Mouse (Mus musculus) intestine, embryonic 14.5 days (tissue): ENCODE data around the gene Gast. TPM values are rescaled to one million over a fixed set of nuclear protein-coding genes. Genes with fewer than 3 reads are reported as not detected.
"Not testable (repeated sequence)": the region's sequence is repeated elsewhere in the genome, so short reads cannot be mapped to it uniquely, and the experiment has no call there.

ENCODE experiments used
- ATAC-seq: fragments of 200-750 bp; cut with Nextera tagmentation; replicated peaks from 2 replicates; pipeline ENCODE4 v1.8.0; 2017; ENCODE audit warnings: low read depth, moderate number of reproducible peaks, moderate TSS enrichment, moderate library complexity; ENCODE audit not compliant: low FRiP score, low TSS enrichment
- DNase-seq: peaks from one replicate; pipeline ENCODE4 v3.0.0-alpha.2; 2018; ENCODE audit warnings: low spot score
- H3K27ac ChIP-seq: fragments of 300-500 bp; sonication (generic); 2 replicates; pipeline ENCODE4 v1.5.1; 2014; ENCODE audit warnings: low read depth, mild to moderate bottlenecking, control low read depth
- H3K27me3 ChIP-seq: fragments of 300-500 bp; sonication (generic); replicated peaks from 2 replicates; pipeline ENCODE4 v1.6.1; 2014; ENCODE audit warnings: low read length, control low read depth; ENCODE audit not compliant: control insufficient read depth, insufficient read depth
- H3K36me3 ChIP-seq: fragments of 300-500 bp; sonication (generic); 2 replicates; pipeline ENCODE4 v1.6.1; 2014; ENCODE audit warnings: low read length, control low read depth; ENCODE audit not compliant: control insufficient read depth, insufficient read depth
- H3K4me1 ChIP-seq: fragments of 300-500 bp; sonication (generic); replicated peaks from 2 replicates; pipeline ENCODE4 v1.6.1; 2014; ENCODE audit warnings: low read length, control low read depth, mixed read lengths; ENCODE audit not compliant: control insufficient read depth, insufficient read depth
- H3K4me2 ChIP-seq: fragments of 300-500 bp; sonication (generic); 2 replicates; pipeline ENCODE4 v1.6.1; 2014; ENCODE audit warnings: low read length
- H3K4me3 ChIP-seq: fragments of 300-500 bp; sonication (generic); 2 replicates; pipeline ENCODE4 v1.5.1; 2014; ENCODE audit warnings: low read depth, low read length, control low read depth, mixed read lengths
- H3K9ac ChIP-seq: fragments of 300-500 bp; sonication (generic); 2 replicates; pipeline ENCODE4 v1.6.1; 2014; ENCODE audit warnings: mild to moderate bottlenecking, low read length
- H3K9me3 ChIP-seq: fragments of 300-500 bp; sonication (generic); 2 replicates; pipeline ENCODE4 v1.6.1; 2016; ENCODE audit warnings: low read length, control low read depth; ENCODE audit not compliant: control insufficient read depth
- WGBS: fragments of 180-500 bp; shearing (Covaris S2); extraction: QIAGEN DNeasy Blood & Tissue Kit; methylation state at CpG from one replicate; pipeline ENCODE4 v1.1.7; 2014; 5-methylcytosine and 5-hydroxymethylcytosine counted together
- polyA plus RNA-seq: library from polyadenylated mRNA; unstranded; fragments of >200 nt; fragmentation: Nextera tagmentation; extraction: Ambion mirVana; gene quantifications from 2 replicates; pipeline ENCODE4 v1.2.1, GENCODE M21; 2014

Gene Gast
- polyA plus RNA-seq, 1 experiment from 2014 or later = 3.2 TPM

GRCm38 (mm10) chr11:100317826-100318380 is 16.3 kb upstream of the Gast start:
- Histone ChIP-seq H3K9me3 (no peaks in the 10 kb centered on the region), H3K4me3 (no peak overlapping the region), H3K9ac (no peak overlapping the region), H3K36me3 (peaks cover 22% of the 10 kb centered on the region), H3K4me2 (no peak overlapping the region), H3K4me1 (0 out of 2 replicates have a peak, but pooled peaks cover 7% of the 10 kb centered on the region), H3K27ac (no peak overlapping the region), H3K27me3 (no peaks in the 10 kb centered on the region)
- 31% methylated on average over 6 of the region's 6 CpGs for whole genome bisulfite sequencing
- ATAC-seq (no peak), DNase-seq (no peak)

- no peak overlapping the region for H3K9ac ChIP-seq
- ATAC-seq (no peak), DNase-seq (no peak)
- WGBS = 88% methylated on average over 10 of the region's 10 CpGs
- peak overlapping the region; percentile 74 for H3K4me2 ChIP-seq
- H3K4me3 ChIP-seq = peak overlapping the region; percentile 58
- H3K4me1 ChIP-seq = 0 out of 2 replicates have a peak, but pooled peaks cover 7% of the 10 kb centered on the region
- 0 out of 2 replicates have a peak overlapping the region, but pooled peaks have one; percentile 57 for H3K27ac ChIP-seq
- H3K27me3 ChIP-seq = no peaks in the 10 kb centered on the region
- H3K9me3 ChIP-seq = no peaks in the 10 kb centered on the region
- peaks cover 22% of the 10 kb centered on the region for H3K36me3 ChIP-seq
These were observed 15.4 kb upstream of the Gast start for GRCm38 (mm10) chr11:100318529-100319451.

DNA sequence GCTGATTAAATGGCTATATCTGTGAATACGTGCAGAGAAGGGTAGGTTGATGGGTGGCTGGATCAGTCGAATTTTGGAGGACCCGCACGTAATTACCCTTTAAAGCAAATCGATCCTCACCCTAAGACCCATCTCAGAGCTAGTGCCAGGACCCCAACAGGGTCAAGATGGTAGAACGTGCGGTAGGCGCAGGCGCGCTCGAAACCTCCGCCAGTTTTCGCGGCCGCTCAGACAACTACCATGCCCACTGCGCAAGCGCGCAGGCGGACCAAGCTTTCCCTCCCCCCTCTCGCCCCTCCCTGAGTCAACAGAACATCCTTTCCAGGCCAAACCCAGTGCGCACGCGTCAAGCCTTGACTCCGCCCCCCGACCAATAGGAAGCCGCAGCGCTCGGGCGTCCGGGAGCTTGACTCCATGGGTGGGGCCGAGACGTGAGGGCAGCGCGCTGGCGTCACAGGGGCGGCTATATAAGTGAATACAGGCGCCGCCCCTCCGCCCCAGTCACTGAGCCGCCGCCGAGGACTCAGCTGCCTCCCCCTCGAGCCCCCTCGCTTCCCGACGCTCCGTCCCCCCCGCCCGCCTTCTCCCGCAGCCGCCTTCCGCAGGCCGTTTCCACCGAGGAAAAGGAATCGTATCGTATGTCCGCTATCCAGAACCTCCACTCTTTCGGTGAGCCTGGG is 14.6 kb upstream of the Gast start, which contains the start of gene Eif1:
Gene Eif1 (plus strand): TSS at position 394 of the 680 bp plus-strand sequence.
- H3K36me3 ChIP-seq = peaks cover 22% of the 10 kb centered on the region
- peak within 1 kb of the TSS; percentile 97 for H3K27ac ChIP-seq
- WGBS = under 1% methylated on average over 58 of the region's 58 CpGs
- peak; percentile 86 for ATAC-seq
- H3K4me3 ChIP-seq = peak within 1 kb of the TSS; percentile 58
- H3K9me3 ChIP-seq = no peaks in the 10 kb centered on the region
- H3K4me1 ChIP-seq = 0 out of 2 replicates have a peak, but pooled peaks cover 7% of the 10 kb centered on the region
- no peaks in the 10 kb centered on the region for H3K27me3 ChIP-seq
- peak within 1 kb of the TSS; percentile 74 for H3K4me2 ChIP-seq
- peak within 1 kb of the TSS; percentile 95 for H3K9ac ChIP-seq
- DNase-seq = peak; percentile 100

GRCm38 (mm10) chr11:100320172-100320630 is 14.0 kb upstream of the Gast start:
- under 1% methylated on average over 37 of the region's 40 CpGs for WGBS
- Histone ChIP-seq H3K4me3 (peak overlapping the region; percentile 58), H3K36me3 (peaks cover 22% of the 10 kb centered on the region), H3K27ac (peak overlapping the region; percentile 97), H3K4me1 (0 out of 2 replicates have a peak, but pooled peaks cover 7% of the 10 kb centered on the region), H3K9ac (peak overlapping the region; percentile 95), H3K27me3 (no peaks in the 10 kb centered on the region), H3K9me3 (no peaks in the 10 kb centered on the region), H3K4me2 (peak overlapping the region; percentile 69)
- ATAC-seq = peak; percentile 82
- DNase-seq = peak; percentile 97

GRCm38 (mm10) chr11:100320701-100321410 is 13.4 kb upstream of the Gast start:
- peak overlapping the region; percentile 95 for H3K9ac ChIP-seq
- not testable (repeated sequence) for DNase-seq, H3K27me3 ChIP-seq, H3K9me3 ChIP-seq, H3K4me1 ChIP-seq, ATAC-seq
- peak overlapping the region; percentile 58 for H3K4me3 ChIP-seq
- H3K4me2 ChIP-seq = peak overlapping the region; percentile 69
- peak overlapping the region; percentile 97 for H3K27ac ChIP-seq
- H3K36me3 ChIP-seq = peaks cover 22% of the 10 kb centered on the region
- WGBS = 17% methylated on average over 11 of the region's 11 CpGs

DNA sequence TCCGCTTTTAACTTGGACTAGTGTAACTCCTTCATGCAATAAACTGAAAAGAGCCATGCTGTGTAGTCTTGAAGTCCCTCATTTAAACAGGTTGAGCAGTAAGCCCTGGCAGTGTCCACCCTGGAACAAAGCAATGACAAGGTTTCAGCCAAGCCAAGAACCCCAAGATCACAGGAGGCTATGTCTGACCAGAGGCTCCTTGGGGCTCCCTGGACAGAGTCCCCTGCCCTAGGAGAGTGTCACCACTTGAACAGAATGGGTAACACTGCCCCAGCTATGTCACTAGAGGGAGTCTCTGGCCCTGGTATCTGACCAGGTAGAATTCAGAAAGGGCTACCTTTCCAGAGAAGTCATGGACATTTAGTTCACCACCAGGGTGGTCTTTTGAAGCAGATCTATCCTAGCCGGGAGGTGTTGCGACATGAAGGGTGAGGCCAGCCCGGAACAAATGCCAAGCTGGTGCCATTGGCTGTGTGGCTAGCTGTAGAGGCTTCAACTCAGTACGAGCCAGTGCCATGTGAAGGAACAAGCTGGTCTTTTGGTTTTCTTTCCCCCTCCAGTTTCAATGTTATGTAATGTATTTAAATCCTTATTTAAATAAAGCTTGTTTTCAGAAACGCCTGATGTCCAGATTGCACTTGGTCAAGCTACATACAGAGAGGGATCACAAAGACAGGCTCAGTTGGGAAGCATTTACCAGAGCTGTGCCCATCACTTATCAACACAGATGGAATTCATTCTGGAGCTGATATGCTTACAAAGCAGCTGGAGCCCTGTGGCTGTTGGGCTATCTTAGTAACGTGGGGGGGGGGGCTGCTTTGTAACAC is 12.5 kb upstream of the Gast start:
- not testable (repeated sequence) for DNase-seq, H3K9ac ChIP-seq, H3K4me3 ChIP-seq, H3K27ac ChIP-seq, H3K4me1 ChIP-seq, H3K27me3 ChIP-seq, H3K9me3 ChIP-seq, ATAC-seq
- peaks cover 22% of the 10 kb centered on the region for H3K36me3 ChIP-seq
- WGBS = 77% methylated on average over 7 of the region's 7 CpGs
- H3K4me2 ChIP-seq = peak overlapping the region; percentile 69; the same call in 1 of the 2 replicates

- Histone ChIP-seq H3K9ac (no peak overlapping the region), H3K4me1 (0 out of 2 replicates have a peak, but pooled peaks cover 7% of the 10 kb centered on the region), H3K4me2 (no peak overlapping the region), H3K27ac (no peak overlapping the region), H3K27me3 (no peaks in the 10 kb centered on the region), H3K36me3 (peaks cover 22% of the 10 kb centered on the region), H3K9me3 (no peaks in the 10 kb centered on the region), H3K4me3 (no peak overlapping the region)
- DNase-seq (no peak), ATAC-seq (no peak)
- WGBS = 69% methylated on average over 3 of the region's 3 CpGs
These were observed 11.5 kb upstream of the Gast start for GRCm38 (mm10) chr11:100322591-100323258.
